Mouse (Mus musculus) liver, embryonic 11.5 days (tissue): ENCODE results near the gene Mrps27. TPM values are rescaled to one million over a fixed set of nuclear protein-coding genes. Genes with fewer than 3 reads are reported as not detected.

Experiments used
- ATAC-seq: fragments of 200-750 bp; cut with Nextera tagmentation; replicated peaks from 2 replicates; pipeline ENCODE4 v1.8.0; 2017; ENCODE audit warnings: moderate number of reproducible peaks, mild to moderate bottlenecking, moderate TSS enrichment, moderate library complexity; ENCODE audit not compliant: low FRiP score
- DNase-seq: peaks from one replicate; pipeline ENCODE4 v3.0.0-alpha.2; 2017; ENCODE audit warnings: low spot score
- H3K27ac ChIP-seq: fragments of 300-500 bp; sonication (generic); 2 replicates; pipeline ENCODE4 v1.5.1; 2014; ENCODE audit warnings: mild to moderate bottlenecking, low read depth, low read length, control low read depth
- H3K27me3 ChIP-seq: fragments of 300-500 bp; sonication (generic); replicated peaks from 2 replicates; pipeline ENCODE4 v1.6.1; 2014; ENCODE audit warnings: low read length, mixed read lengths; ENCODE audit not compliant: control insufficient read depth, insufficient read depth
- H3K36me3 ChIP-seq: fragments of 300-500 bp; sonication (generic); 2 replicates; pipeline ENCODE4 v1.6.1; 2014; ENCODE audit warnings: mild to moderate bottlenecking, low read length, moderate library complexity, mixed read lengths; ENCODE audit not compliant: control insufficient read depth, insufficient read depth
- H3K4me1 ChIP-seq: fragments of 300-500 bp; sonication (generic); replicated peaks from 2 replicates; pipeline ENCODE4 v1.6.1; 2014; ENCODE audit warnings: low read length, mixed read lengths; ENCODE audit not compliant: control insufficient read depth, insufficient read depth
- H3K4me2 ChIP-seq: fragments of 300-500 bp; sonication (generic); 2 replicates; pipeline ENCODE4 v1.6.1; 2014; ENCODE audit warnings: mild to moderate bottlenecking, control low read depth, moderate library complexity
- H3K4me3 ChIP-seq: fragments of 300-500 bp; sonication (generic); 2 replicates; pipeline ENCODE4 v1.5.1; 2014; ENCODE audit warnings: low read depth, low read length, control low read depth
- H3K9ac ChIP-seq: fragments of 300-500 bp; sonication (generic); 2 replicates; pipeline ENCODE4 v1.6.1; 2014; ENCODE audit warnings: low read depth, low read length, control low read depth
- H3K9me3 ChIP-seq: fragments of 300-500 bp; sonication (generic); 2 replicates; pipeline ENCODE4 v1.6.1; 2016; ENCODE audit warnings: low read length, inconsistent platforms, mixed read lengths; ENCODE audit not compliant: control insufficient read depth
- WGBS: fragments of 180-500 bp; shearing (Covaris S2); extraction: QIAGEN DNeasy Blood & Tissue Kit; methylation state at CpG from one replicate; pipeline ENCODE4 v1.1.7; 2014; 5-methylcytosine and 5-hydroxymethylcytosine counted together
- polyA plus RNA-seq: library from polyadenylated mRNA; unstranded; fragments of >200 nt; fragmentation: Nextera tagmentation; extraction: Ambion mirVana; gene quantifications from 2 replicates; pipeline ENCODE4 v1.2.1, GENCODE M21; 2014

Gene Mrps27
- polyA plus RNA-seq, 1 experiment from 2014 or later: 67.4 TPM

- Histone ChIP-seq H3K9ac (no peak overlapping the region), H3K36me3 (peaks cover 14% of the 10 kb centered on the region; the same call in 1 of the 2 replicates), H3K27me3 (no peaks in the 10 kb centered on the region), H3K27ac (no peak overlapping the region), H3K4me2 (no peak overlapping the region), H3K9me3 (no peaks in the 10 kb centered on the region), H3K4me1 (no peaks in the 10 kb centered on the region), H3K4me3 (no peak overlapping the region)
- ATAC-seq (no peak), DNase-seq (no peak)
- WGBS: 75% methylated on average over 2 of the region's 2 CpGs
Observed at GRCm38 (mm10) chr13:99409216-99409615, 64.6 kb downstream of the Mrps27 start.

- H3K36me3 ChIP-seq: peaks cover 16% of the 10 kb centered on the region; the same call in 1 of the 2 replicates
Observed at GRCm38 (mm10) chr13:99410611-99411515, 66.3 kb downstream of the Mrps27 start.

GRCm38 (mm10) chr13:99411761-99412160, 67.2 kb downstream of the Mrps27 start:
- H3K27me3 ChIP-seq: no peaks in the 10 kb centered on the region
- H3K36me3 ChIP-seq: peaks cover 18% of the 10 kb centered on the region; the same call in 1 of the 2 replicates
- no peak overlapping the region for H3K27ac ChIP-seq
- DNase-seq: no peak
- no peak overlapping the region for H3K4me3 ChIP-seq
- 96% methylated on average over 3 of the region's 3 CpGs for WGBS
- no peaks in the 10 kb centered on the region for H3K4me1 ChIP-seq
- H3K9me3 ChIP-seq: no peaks in the 10 kb centered on the region
- H3K9ac ChIP-seq: no peak overlapping the region
- no peak overlapping the region for H3K4me2 ChIP-seq
- no peak for ATAC-seq

More at GRCm38 (mm10) chr13:99410611-99411515, 66.3 kb downstream of the Mrps27 start:
- no peaks in the 10 kb centered on the region for H3K9me3 ChIP-seq
- no peak overlapping the region for H3K27ac ChIP-seq
- H3K4me3 ChIP-seq: no peak overlapping the region
- WGBS: 88% methylated on average over 14 of the region's 14 CpGs
- ATAC-seq (no peak), DNase-seq (no peak)
- no peaks in the 10 kb centered on the region for H3K27me3 ChIP-seq
- H3K4me1 ChIP-seq: no peaks in the 10 kb centered on the region
- no peak overlapping the region for H3K9ac ChIP-seq
- H3K4me2 ChIP-seq: no peak overlapping the region

GRCm38 (mm10) chr13:99412477-99413080, 68.0 kb downstream of the Mrps27 start:
- DNase-seq (no peak), ATAC-seq (no peak; the same call in 1 of the 2 replicates)
- Histone ChIP-seq H3K4me1 (no peaks in the 10 kb centered on the region), H3K4me2 (no peak overlapping the region), H3K27ac (no peak overlapping the region), H3K27me3 (no peaks in the 10 kb centered on the region), H3K9ac (no peak overlapping the region), H3K4me3 (no peak overlapping the region), H3K36me3 (peaks cover 18% of the 10 kb centered on the region; the same call in 1 of the 2 replicates), H3K9me3 (no peaks in the 10 kb centered on the region)
- 67% methylated on average over 11 of the region's 11 CpGs for WGBS

GRCm38 (mm10) chr13:99413481-99414351, 69.1 kb downstream of the Mrps27 start:
- DNase-seq (no peak), ATAC-seq (no peak)
- no peaks in the 10 kb centered on the region for H3K9me3 ChIP-seq
- no peak overlapping the region for H3K4me3 ChIP-seq
- H3K27ac ChIP-seq: no peak overlapping the region
- 72% methylated on average over 13 of the region's 13 CpGs for WGBS
- peaks cover 18% of the 10 kb centered on the region; the same call in 1 of the 2 replicates for H3K36me3 ChIP-seq
- no peaks in the 10 kb centered on the region for H3K4me1 ChIP-seq
- H3K4me2 ChIP-seq: no peak overlapping the region
- H3K9ac ChIP-seq: no peak overlapping the region
- no peaks in the 10 kb centered on the region for H3K27me3 ChIP-seq

- Histone ChIP-seq H3K27ac (no peak overlapping the region), H3K36me3 (peaks cover 18% of the 10 kb centered on the region; the same call in 1 of the 2 replicates), H3K9ac (no peak overlapping the region), H3K27me3 (no peaks in the 10 kb centered on the region), H3K4me3 (no peak overlapping the region), H3K4me1 (no peaks in the 10 kb centered on the region), H3K9me3 (no peaks in the 10 kb centered on the region), H3K4me2 (no peak overlapping the region)
- WGBS: 85% methylated on average over 10 of the region's 10 CpGs
- ATAC-seq (no peak), DNase-seq (no peak)
Observed at GRCm38 (mm10) chr13:99414352-99414742, 69.8 kb downstream of the Mrps27 start.

- Histone ChIP-seq H3K9me3 (no peaks in the 10 kb centered on the region), H3K27ac (no peak overlapping the region), H3K4me2 (no peak overlapping the region), H3K27me3 (no peaks in the 10 kb centered on the region), H3K4me3 (no peak overlapping the region), H3K9ac (no peak overlapping the region), H3K36me3 (peaks cover 8% of the 10 kb centered on the region; the same call in 1 of the 2 replicates), H3K4me1 (no peaks in the 10 kb centered on the region)
- 75% methylated on average over 9 of the region's 9 CpGs for WGBS
- no peak for ATAC-seq
- DNase-seq: no peak
Observed at GRCm38 (mm10) chr13:99416601-99417000, 72.0 kb downstream of the Mrps27 start.

GRCm38 (mm10) chr13:99423581-99423980, 79.0 kb downstream of the Mrps27 start:
- Histone ChIP-seq H3K4me1 (no peaks in the 10 kb centered on the region), H3K27me3 (no peaks in the 10 kb centered on the region), H3K9me3 (no peaks in the 10 kb centered on the region), H3K36me3 (no peaks in the 10 kb centered on the region; the same call in 1 of the 2 replicates), H3K4me2 (no peak overlapping the region), H3K4me3 (no peak overlapping the region), H3K27ac (no peak overlapping the region), H3K9ac (no peak overlapping the region)
- 83% methylated on average over 13 of the region's 13 CpGs for WGBS
- ATAC-seq (no peak), DNase-seq (no peak)
